Mouse (Mus musculus) liver, adult 2 months (tissue): ENCODE results near the gene Iqca. TPM values are rescaled to one million over a fixed set of nuclear protein-coding genes. Genes with fewer than 3 reads are reported as not detected.

Experiments
- DNase-seq: peaks from one replicate; pipeline ENCODE4 v3.0.0-alpha.2; 2011; ENCODE audit warnings: low read depth, low spot score; ENCODE audit errors: extremely low read depth
- H3K27ac ChIP-seq: fragments of 200-500 bp; replicated peaks from 2 replicates; pipeline ENCODE4 v1.5.1; 2012; ENCODE audit warnings: low read depth, mild to moderate bottlenecking, control low read depth, inconsistent platforms, low read length; ENCODE audit not compliant: insufficient read depth
- H3K27me3 ChIP-seq: fragments of 200-500 bp; 2 replicates; pipeline ENCODE4 v1.6.1; 2012; ENCODE audit warnings: mild to moderate bottlenecking, moderate library complexity, low read length, inconsistent platforms; ENCODE audit not compliant: control insufficient read depth, insufficient read depth
- H3K36me3 ChIP-seq: fragments of 200-500 bp; 2 replicates; pipeline ENCODE4 v1.6.1; 2012; ENCODE audit warnings: low read length, inconsistent platforms; ENCODE audit not compliant: control insufficient read depth, insufficient read depth
- H3K4me1 ChIP-seq: fragments of 200-500 bp; 2 replicates; pipeline ENCODE4 v1.6.1; 2011; ENCODE audit warnings: low read length; ENCODE audit not compliant: control insufficient read depth, insufficient read depth
- H3K4me3 ChIP-seq: fragments of 200-500 bp; 2 replicates; pipeline ENCODE4 v1.5.1; 2011; ENCODE audit warnings: low read depth, mild to moderate bottlenecking, control low read depth, low read length, moderate library complexity; ENCODE audit not compliant: insufficient read depth
- H3K79me2 ChIP-seq: fragments of 200-500 bp; 2 replicates; pipeline ENCODE4 v1.6.1; 2012; ENCODE audit warnings: inconsistent platforms, mild to moderate bottlenecking, low read length, moderate library complexity; ENCODE audit not compliant: control insufficient read depth, insufficient read depth
- H3K9ac ChIP-seq: fragments of 200-500 bp; 2 replicates; pipeline ENCODE4 v1.6.1; 2012; ENCODE audit warnings: low read depth, mild to moderate bottlenecking, control low read depth, inconsistent platforms, low read length
- CTCF ChIP-seq: fragments of 200-500 bp; IDR thresholded peaks from 2 replicates; pipeline ENCODE4 v1.5.1; 2011; ENCODE audit warnings: low read depth, low read length, control low read depth
- POLR2A ChIP-seq: fragments of 200-500 bp; IDR thresholded peaks from 2 replicates; pipeline ENCODE4 v1.6.1; 2011; ENCODE audit warnings: low read length, control low read depth; ENCODE audit not compliant: insufficient read depth; ENCODE audit errors: extremely low read depth
- WGBS: fragments of 180-500 bp; shearing (Covaris S2); methylation state at CpG from one replicate; pipeline ENCODE4 v1.1.7; 2018; 5-methylcytosine and 5-hydroxymethylcytosine counted together
- polyA plus RNA-seq: library from polyadenylated mRNA; depleted of rRNA; stranded (reverse); fragments of >200 nt; gene quantifications from 2 replicates; pipeline ENCODE4 v1.2.3, GENCODE M21; 2012
- total RNA-seq: library from RNA; depleted of rRNA; stranded (reverse); fragments of >200 nt; gene quantifications from 2 replicates; pipeline ENCODE4 v1.2.3, GENCODE M21; 2014

Iqca gene
- total and polyA plus RNA-seq, 2 experiments = not detected

DNA sequence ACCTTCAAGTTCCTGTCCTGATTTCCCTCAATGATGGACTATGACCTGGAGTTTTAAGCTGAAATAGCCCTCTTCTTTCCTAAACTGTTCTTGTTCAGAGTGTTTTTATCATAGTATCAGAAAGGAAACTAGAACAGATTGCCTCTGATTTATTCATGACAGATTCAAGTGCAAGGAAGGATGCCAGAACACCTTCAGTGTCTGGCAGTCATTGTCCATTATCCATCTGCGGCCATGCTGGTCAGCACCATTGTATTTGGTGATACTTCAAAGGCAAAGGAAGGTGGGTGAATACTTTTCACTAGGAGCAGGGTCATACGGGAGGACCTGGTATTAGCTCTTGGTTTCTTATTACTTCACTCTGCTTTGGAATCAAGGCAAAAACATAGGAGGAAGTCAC, 76.9 kb downstream of the Iqca start:
- Histone ChIP-seq H3K27me3 (no peaks in the 10 kb centered on the region), H3K79me2 (no peaks in the 10 kb centered on the region), H3K4me3 (no peak overlapping the region), H3K4me1 (no peaks in the 10 kb centered on the region), H3K27ac (no peak overlapping the region), H3K36me3 (no peaks in the 10 kb centered on the region), H3K9ac (no peak overlapping the region)
- DNase-seq = no peak
- TF ChIP-seq CTCF (no peak), POLR2A (no peak)
- WGBS = 95% methylated on average over 2 of the region's 2 CpGs

DNA sequence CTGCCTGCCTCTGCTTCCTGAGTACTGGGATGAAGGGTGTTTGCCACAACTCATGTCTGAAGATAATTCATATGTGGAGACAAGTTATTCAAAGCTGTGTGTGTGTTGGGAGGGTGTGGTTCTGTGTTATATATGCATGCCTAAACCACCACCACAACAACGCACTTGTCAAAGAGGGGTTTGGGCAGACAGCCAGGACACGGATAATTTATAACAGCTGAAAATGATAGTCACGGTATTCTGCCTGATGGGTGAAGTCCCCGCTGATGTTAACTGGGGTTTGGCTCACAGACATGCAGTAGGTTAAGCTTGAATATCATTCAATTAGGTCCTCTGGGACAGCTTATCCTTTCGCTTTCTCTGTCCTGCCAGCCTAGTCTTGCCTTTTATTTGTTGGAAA, 78.4 kb downstream of the Iqca start:
- no peak overlapping the region for H3K9ac ChIP-seq
- no peak overlapping the region for H3K4me3 ChIP-seq
- no peaks in the 10 kb centered on the region for H3K36me3 ChIP-seq
- TF ChIP-seq POLR2A (no peak), CTCF (no peak)
- H3K79me2 ChIP-seq = no peaks in the 10 kb centered on the region
- no peaks in the 10 kb centered on the region for H3K4me1 ChIP-seq
- no peaks in the 10 kb centered on the region for H3K27me3 ChIP-seq
- no peak overlapping the region for H3K27ac ChIP-seq
- DNase-seq = no peak
- WGBS = 87% methylated on average over 5 of the region's 5 CpGs

DNA sequence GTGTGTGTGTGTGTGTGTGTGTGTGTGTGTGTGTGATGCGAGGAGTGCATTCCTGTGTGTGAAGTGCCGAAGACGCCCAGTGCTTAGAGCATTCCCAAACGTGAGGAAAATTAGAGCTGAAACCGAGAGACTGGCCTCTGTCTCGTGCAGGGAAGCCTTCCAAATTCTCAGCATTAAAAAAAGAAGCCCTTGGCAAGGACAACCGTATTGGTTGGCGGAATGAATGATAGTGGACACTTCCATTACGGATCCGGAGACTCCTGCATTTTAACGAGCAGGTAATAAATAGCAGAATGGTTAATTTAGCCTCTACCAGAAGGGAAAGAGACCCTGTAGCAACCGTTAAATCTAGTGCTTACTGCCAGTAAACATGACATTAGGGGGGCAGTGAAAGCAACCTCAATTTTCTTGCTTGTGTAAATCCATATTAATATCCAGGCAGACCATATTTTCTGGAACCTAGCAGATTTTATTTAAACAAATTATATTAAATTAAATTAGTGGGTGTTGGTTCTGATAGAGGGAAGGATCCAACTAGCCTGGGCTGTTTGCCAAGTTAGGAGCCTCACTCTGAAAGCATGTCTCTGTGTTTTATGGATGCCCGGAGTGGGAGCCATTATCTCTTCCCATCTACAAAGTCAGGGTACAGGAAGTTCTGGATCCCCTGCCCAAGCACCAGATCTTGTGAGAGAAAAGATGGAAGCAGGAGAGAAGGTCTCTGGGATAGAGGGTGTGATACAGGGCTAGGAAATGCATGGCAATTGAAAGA, 81.2 kb downstream of the Iqca start:
- DNase-seq = no peak
- H3K27ac ChIP-seq = no peak overlapping the region
- no peak overlapping the region for H3K4me3 ChIP-seq
- H3K27me3 ChIP-seq = no peaks in the 10 kb centered on the region
- H3K9ac ChIP-seq = no peak overlapping the region
- 83% methylated on average over 13 of the region's 13 CpGs for WGBS
- H3K4me1 ChIP-seq = no peaks in the 10 kb centered on the region
- no peaks in the 10 kb centered on the region for H3K36me3 ChIP-seq
- no peaks in the 10 kb centered on the region for H3K79me2 ChIP-seq
- no peak for TF ChIP-seq CTCF
- TF ChIP-seq POLR2A = no peak

DNA sequence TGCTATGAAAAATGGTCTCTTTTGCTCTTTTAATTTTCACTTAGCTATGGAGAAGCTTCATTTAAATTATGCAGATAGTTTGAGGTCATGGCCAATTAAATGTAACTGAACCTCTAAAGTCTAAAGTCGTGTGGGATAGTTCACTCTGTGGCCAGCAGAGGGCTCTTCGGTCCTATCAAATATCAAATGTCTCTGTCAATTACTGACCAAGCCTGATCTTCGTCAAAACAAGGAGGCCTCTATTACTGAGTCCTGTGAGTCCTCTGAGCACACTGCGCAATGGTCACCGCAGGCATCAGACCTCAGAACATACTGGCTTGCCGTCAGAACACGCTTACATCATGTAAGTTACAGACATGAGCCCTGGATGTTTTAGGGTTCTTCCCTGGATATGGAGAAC, 92.6 kb downstream of the Iqca start:
- 29% methylated on average over 7 of the region's 7 CpGs for WGBS
- peak; percentile 40 for DNase-seq
- Histone ChIP-seq H3K9ac (no peak overlapping the region), H3K4me3 (no peak overlapping the region), H3K27ac (no peak overlapping the region), H3K36me3 (no peaks in the 10 kb centered on the region), H3K79me2 (no peaks in the 10 kb centered on the region), H3K27me3 (no peaks in the 10 kb centered on the region), H3K4me1 (no peaks in the 10 kb centered on the region)
- TF ChIP-seq POLR2A (no peak), CTCF (peak; percentile 30; the same call in 1 of the 2 replicates)

DNA sequence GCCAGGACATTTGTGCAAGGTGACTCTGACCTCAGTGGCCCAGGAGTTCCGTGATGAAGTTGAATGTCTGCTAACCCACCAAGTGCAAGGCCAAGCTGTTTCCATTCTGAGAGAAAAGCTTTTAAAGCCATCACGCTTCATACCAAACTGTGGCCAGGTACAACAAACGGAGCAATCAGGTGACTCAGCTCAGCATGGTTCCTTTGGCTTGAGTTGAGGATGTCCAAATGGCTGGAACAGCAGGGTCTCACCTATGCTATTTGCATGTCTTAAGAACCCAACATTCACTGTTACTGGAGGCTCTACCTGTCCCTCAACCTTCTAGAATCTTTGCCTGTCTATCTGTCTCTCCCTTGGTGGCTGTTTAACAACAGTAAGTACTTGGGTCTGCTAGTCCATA, 93.1 kb downstream of the Iqca start:
- H3K27me3 ChIP-seq = no peaks in the 10 kb centered on the region
- TF ChIP-seq POLR2A (no peak), CTCF (no peak)
- no peak for DNase-seq
- H3K4me1 ChIP-seq = no peaks in the 10 kb centered on the region
- no peak overlapping the region for H3K27ac ChIP-seq
- no peaks in the 10 kb centered on the region for H3K36me3 ChIP-seq
- no peaks in the 10 kb centered on the region for H3K79me2 ChIP-seq
- 66% methylated on average over 3 of the region's 3 CpGs for WGBS
- no peak overlapping the region for H3K4me3 ChIP-seq
- H3K9ac ChIP-seq = no peak overlapping the region

DNA sequence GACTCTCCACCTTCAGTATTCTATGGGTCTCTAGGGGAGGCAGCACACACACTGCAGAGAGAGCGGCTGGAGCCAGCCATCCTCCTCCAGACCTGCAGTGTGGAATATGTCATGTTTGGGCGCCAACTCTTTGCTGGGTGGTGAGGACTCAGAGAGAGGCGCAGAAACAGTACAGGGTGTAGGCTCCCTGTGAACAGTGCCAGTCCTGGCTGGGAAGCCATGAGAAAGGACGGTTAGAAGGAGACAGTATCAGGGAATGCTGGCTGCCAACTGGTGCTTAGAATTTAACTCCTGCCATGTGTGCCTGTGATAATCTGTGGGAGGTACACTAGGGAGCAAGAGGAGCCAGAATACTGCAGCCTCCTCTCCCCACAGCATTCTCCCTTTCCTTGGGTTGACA, 98.2 kb downstream of the Iqca start:
- Histone ChIP-seq H3K4me3 (no peak overlapping the region), H3K79me2 (no peaks in the 10 kb centered on the region), H3K9ac (no peak overlapping the region), H3K27ac (no peak overlapping the region), H3K27me3 (no peaks in the 10 kb centered on the region), H3K4me1 (no peaks in the 10 kb centered on the region), H3K36me3 (no peaks in the 10 kb centered on the region)
- no peak for DNase-seq
- 85% methylated on average over 4 of the region's 4 CpGs for WGBS
- TF ChIP-seq CTCF (no peak), POLR2A (no peak)
